Mouse (Mus musculus): ENCODE data around the gene Rras2. TPM values are rescaled to one million over a fixed set of nuclear protein-coding genes. Genes with fewer than 3 reads are reported as not detected.

The Rras2 gene
- total RNA-seq, 2 experiments from 2014 or later: 23.4 to 23.7 TPM

DNA sequence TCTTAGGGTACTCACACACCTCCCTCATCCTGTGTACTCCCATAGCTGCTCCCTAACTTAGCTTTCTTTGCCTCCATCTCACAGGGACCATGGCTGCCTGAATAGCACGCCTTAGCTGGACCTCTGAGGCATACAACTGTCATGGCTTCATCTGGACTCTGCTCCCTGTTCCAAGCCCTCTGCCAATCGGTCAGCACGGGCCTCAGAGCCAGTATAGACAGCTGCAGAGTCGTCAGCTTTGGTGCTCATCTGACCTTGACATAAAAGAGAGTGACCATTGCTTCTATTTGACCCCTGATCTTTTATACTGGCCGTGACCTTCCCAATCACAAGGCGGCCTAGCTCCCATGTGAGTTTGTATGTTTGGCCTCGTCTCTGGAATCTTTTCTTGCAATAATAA lies 43.4 kb downstream of the Rras2 start:
- no peak for DNase-seq (ENCODE audit: low spot score in 2 of 2)

DNA sequence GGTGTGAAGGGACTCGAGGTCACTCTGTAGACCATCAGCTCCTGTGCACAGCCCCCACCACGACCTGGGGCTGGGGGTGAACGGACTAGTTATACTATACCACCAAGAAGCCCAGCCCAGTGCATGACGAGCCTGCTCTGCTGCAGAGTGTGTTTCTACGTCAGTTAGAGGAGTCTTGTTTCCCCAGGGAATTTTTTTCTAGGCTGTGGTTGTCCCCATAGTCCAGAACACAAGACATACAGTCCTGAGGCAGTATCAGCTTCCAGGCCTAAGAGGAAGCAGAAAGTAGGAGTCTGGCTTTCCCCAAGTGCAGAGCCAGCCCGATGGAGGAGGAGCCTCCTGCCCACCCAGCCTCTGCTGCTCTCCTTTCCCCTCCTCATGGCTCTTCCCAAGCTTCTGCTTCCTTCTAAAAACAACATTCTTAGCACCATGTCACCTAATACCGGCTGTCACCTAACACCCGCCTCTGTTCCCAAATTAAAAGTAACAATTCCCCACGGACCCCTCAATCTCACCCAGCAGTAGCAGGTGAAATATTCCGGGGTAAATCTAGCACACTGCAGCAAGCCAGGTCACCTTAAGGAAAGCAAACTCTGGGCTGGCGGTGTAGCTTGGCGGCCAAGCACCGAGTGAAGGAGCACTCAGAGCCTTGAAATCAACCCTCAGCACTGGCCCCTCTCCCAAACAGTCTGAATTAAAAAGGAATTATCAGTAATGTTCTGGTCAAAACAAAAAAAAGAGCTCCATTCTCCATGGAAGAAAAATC lies 45.5 kb downstream of the Rras2 start:
- no peak for DNase-seq (ENCODE audit: low spot score in 2 of 2)

DNA sequence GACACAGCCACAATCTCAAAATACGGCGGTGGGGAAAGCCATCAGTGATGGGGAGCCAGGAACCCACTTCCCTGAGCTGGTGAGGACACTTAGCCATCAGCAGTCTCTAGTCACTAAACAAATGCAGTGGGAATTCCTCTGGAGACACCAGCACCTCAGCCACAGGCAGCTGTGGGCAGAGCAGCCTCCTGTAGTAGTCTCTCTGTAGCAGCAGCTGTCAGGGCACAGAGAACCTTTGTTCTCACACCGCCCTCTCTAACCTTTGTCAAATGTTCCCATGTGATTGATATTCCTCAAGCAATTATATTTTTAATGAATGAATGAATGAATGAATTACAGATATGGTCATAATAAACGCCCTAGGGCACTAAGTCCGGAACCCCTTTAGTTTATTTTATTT lies 46.2 kb downstream of the Rras2 start:
- DNase-seq (ENCODE audit: low spot score in 2 of 2): no peak

DNA sequence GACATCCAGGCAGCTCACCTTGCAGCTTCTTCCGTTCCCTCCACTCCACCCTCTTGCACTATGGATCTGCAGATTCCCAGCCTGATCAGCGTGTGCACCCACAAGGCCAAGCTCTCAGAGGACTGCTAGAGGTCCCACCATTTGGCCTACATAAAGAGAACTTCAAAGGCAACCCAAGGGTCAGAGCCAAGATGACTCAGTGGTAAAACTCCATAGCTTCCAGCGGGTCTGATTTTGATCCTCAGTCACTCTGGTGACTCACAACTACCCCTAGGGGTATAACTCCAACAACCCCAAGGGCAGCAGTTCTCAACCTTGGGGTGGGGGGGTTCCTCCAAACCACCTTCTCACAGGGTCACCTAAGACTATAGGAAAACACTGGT lies 47.1 kb downstream of the Rras2 start:
- no peak for DNase-seq (ENCODE audit: low spot score in 2 of 2)

DNA sequence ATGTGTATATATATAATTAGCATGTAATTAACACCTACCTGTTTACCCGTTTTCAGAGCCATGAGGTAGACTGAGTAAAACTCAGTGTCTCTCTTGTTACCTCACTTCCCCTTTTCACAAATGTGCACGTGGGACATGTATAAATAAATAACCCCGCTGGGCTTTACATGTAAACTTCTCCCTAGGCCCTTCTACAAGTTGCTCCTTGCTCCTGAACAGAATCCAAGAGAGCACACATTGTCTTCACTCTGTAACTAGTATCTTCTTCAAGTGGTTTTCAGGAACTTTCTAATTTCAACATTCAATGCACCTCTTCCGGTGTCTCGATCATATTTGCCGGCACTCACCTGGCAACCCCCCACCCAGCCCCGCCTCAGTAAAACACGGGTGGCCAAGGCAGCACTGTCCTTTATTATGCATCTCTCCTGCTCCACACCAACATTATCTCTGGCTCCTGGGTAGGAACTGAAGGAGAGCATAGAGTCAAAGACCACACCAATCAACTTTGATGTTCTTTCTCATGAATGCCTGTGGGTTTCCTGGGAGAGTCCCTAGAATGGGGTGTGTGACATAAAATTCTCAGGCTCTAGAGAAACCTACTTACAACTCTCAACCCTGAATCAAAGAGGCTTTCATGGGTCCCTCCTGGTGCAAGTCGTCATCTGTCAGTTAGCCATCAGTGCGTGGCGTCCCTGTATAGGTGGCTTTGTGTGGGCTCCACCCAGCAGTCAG lies 47.7 kb downstream of the Rras2 start:
- no peak for DNase-seq (ENCODE audit: low spot score in 2 of 2)

DNA sequence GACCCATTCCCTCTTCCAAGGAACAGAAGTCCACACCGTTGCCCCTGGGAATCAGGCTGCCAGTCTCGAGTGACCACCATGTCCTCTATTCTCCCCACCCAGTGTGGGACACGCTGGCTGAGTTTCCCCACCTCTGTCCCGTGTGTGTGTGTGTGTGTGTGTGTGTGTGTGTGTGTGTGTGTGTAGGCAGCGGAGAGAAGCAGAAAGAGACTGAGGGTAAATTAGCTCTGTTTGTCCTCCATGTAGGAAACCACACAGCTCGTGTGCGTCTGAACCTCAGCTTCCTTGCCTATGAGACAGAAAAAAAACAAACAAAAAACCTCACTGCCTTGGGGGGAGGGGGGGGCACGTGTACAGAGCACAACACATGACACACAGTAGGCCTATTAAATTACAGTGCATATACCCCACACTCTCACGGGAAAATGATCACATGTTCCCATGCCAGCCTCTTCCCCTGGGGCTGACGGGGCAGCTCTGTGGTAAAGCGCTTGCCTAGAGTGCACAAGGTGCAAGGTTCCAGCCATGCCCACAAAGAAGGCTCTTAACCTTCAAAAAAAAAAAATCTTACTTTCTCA lies 48.5 kb downstream of the Rras2 start:
- DNase-seq (ENCODE audit: low spot score in 2 of 2): no peak

DNA sequence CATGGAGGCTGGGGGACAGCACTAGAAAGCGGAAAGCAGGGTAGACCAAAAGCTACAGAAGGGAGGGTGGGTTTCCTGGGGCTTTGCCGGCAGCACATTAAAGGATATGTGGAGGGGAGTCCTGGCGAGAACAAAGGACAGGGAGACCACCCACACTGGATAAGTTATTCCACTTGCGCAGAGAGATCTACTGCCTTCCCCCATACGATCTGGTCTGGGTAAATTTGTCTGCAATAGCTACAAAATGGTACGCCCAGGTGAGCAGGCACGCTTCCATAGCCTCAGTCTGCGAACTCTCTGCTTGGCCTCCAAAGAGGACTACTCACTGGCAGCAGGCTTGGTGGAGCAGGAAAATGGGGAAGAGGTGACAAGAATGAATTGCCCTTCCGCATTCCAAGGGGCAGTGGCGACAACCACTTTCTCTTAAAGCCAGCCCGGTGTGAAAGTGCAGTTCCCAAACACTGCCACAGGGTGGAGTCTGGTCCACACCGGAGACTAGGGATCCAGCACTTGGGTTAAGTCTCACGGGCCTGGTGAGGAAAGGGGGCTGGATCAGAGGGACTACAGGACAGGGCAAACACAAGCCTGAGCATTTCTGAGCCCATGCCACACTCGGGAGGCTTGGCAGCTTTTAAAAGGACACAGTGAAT lies 50.9 kb downstream of the Rras2 start:
- DNase-seq (ENCODE audit: low spot score in 2 of 2): peak; percentile 74 to 90

DNA sequence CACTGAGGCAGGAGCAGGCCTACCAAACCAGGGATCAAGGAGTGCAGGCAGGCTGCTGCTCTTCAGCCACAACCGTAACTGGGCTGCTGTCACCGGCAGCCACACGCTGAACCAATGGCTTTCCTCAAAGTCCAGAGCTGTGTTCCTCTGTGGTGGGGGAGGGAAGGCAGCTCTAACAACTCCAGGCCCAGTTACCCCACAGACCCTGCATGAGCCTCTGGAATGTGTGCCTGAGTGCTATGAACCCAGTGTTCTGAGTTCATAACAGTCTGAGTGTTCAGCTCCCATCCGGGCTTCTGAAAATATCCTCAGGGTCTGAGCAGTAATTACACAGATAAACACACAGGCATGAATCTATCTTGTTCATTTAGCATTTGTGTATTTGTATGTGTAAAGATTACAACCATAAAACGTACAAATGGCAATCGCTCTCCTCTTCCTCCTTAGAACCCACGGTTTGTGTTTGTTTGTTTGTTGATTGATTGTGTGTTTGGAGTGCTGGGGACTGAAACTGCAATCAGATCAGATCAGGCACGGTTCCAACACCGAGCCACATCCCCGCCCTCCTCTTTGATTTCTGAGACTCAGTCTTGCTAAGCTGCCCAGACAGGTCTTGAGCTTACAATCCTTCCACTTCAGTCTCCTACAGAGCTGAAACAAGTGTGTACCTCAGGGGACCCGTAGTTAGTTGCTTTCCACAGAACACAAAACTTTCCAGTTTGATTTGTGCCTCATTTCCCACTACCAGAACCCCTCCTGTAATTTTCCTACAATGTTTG lies 52.0 kb downstream of the Rras2 start:
- no peak for DNase-seq (ENCODE audit: low spot score in 2 of 2)

DNA sequence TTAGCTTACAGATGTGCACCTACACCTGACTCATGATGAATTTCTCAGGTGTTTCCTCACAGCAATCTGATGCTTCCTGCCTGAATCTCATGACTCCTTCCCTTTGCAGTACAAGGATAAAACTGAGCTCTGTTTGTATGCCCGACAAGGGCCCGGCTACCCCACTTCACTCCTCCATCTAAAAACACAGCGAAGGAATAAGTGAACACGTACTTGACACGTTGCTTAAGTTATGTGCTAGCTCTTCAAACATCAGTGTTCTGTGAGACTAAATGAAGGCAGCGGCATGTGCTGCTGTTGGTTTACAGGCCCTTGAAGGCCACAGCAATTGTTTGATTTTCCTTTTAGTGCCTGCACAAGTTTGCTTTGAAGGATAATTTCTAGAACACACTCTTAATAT lies 53.6 kb downstream of the Rras2 start:
- DNase-seq (ENCODE audit: low spot score in 2 of 2): no peak

DNA sequence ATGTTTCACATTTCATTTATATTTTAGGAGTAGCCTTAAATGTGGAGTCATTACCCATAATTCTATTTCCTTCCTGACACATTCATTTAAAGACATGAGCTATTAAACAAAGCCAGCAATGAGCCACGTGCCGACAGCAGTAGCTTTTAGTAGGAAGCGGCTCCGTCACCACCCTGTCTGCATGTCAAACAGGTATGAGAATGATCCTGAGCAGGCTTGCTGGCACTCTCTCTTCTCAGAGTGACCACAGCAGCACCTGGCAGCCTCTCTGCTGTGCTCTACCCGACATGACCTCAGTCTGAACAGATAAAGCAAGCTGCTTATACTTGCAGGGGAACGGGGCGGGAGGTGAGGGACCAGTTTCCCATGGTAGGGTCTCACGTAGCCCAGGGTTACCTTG lies 54.0 kb downstream of the Rras2 start:
- DNase-seq (ENCODE audit: low spot score in 2 of 2): peak in 1 of 2 experiments; percentile 28

DNA sequence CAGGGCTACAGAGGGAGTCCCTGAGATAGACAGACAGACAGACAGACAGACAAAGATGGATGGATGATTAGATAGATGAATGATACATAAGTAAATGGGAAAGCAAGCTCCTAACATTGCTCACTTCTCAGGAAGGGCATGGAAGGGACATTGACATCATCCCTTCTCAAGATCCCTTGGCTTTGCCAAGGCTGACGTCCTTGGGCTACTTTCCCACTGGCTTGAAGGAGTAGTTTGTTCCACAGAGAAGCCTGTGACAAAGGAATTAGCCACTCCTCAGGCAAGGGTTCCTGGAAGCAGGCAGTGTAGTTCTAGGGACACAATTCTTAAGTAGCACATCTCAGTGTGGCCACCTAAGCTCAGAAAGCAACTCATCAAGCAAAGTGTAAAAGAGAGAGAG lies 55.1 kb downstream of the Rras2 start:
- no peak for DNase-seq (ENCODE audit: low spot score in 2 of 2)

DNA sequence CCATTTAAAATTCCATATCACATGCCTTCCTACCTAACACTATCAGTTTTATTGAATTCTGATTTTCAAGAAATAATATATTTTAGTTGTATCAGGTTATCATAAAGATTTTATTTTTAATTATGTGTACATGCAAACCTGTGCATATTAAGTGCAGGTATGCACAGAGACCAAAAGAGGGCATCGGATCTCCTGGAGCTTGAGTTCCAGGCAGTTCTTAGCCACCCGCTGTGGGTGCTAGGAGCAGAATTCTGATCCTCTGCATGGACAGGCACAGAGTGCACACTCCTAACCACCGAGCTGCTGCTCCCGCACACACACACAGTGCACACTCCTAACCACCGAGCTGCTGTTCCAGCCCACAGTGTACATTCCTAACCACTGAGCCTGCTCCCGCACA lies 57.1 kb downstream of the Rras2 start:
- no peak for DNase-seq (ENCODE audit: low spot score in 2 of 2)

DNA sequence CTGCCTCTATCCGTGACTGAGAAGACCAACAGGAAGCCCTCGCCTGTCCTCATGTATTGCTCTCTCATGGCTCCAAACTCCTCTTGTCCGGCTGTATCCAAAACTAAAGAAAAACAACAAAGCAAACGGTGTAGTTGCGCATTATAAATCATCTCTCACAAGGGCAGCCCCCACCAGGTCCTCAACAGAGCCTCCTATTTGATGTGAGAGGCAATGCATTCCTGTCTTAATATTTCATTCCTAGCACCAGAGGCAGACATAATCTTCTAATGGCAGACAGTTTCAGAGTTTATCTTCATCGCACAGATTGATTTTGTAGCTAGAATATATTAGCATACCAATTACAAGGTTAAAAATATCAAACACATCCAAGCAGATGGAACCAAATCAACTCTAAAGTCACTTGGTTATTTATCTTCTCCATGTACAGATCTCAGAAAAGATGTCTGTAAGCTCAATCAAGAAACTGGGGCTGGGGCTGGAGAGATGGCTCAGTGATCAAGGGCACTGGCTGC lies 58.6 kb downstream of the Rras2 start:
- peak in 1 of 2 experiments; percentile 33 for DNase-seq (ENCODE audit: low spot score in 2 of 2)

DNA sequence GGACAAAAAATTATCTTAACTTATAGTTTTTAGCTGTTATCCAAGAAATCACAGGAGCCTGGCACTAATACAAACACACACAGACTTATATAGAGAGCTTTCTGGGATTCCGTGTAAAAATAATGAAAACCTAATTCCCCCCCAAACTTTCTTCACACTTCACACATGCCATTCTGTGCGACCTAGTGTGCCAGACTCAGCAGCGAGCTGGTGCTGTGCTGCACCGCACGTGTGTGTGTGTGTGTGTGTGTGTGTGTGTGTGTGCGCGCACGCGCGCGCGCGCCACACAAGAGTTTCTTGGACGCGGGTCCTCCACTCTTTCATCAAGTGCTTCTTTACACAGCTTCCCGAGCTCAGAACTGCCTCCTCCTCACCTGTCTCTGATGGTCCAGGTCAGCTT lies 59.4 kb downstream of the Rras2 start:
- DNase-seq (ENCODE audit: low spot score in 2 of 2): peak in 1 of 2 experiments; percentile 2

DNA sequence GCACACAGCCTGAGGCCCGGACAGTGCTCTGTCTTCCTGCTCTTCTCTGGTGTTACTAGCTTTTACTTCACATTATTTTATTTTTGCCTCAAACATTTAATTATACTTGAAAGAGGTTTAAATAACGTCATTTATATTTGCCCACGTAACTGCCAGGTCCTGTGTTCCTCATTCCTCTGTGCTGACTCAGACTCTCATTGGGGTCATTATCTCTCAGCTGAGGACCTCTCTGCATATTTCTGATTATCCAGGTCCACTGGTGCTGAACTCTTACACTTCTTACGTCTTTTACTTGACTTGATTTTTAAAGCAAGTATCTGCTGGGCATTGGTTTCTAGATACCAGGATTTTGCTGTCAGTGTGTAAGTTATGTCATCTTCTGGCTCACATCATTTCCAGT lies 63.9 kb downstream of the Rras2 start:
- DNase-seq (ENCODE audit: low spot score in 2 of 2): no peak

DNA sequence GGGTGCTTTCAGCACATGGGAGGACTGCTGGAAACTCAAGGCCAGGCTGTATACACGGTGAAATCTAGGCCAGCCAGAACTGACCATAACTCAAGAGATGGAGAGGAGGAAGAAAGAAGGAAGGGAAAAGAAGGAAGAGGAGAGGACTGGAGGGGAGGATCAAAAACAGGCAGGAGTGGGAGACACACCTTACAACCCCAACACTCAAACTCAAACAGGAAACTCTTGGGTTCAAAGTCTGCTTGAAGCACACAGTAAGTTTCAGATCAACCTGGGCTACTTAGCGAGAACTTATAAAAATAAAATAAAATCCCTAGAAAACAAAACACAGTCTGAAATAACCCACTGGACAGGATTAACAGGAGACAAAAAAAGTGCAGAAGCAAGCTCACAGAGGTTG lies 71.8 kb downstream of the Rras2 start:
- DNase-seq (ENCODE audit: low spot score in 2 of 2): no peak

DNA sequence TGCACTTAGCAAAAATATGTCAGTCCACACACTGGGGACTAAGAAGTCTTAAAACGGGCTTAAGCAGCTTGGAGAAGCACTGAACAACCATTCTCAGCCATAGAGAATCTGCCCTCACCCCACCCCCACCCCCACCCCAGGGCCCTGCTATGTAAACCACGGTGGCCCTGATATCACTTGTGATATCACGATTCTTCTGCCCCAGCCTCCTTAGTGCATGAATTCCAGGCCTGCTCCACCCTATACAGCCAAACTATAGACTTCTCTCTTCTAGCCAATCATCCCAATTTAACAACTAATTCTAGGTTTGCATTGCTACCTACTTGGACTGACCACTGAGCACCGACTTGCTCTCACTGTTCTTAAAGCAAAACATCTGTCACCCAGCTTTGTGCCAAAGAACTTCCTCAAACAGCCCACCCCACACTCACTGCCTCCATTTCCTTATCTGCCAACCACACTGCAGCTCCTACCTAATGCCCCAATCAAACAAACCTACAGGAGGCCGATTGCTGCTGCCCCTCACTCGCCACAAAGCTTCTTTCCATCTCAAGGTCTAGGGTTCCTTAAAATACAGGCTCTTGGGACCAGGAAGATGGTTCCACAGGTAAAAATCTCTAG lies 73.5 kb downstream of the Rras2 start:
- DNase-seq (ENCODE audit: low spot score in 2 of 2): no peak

DNA sequence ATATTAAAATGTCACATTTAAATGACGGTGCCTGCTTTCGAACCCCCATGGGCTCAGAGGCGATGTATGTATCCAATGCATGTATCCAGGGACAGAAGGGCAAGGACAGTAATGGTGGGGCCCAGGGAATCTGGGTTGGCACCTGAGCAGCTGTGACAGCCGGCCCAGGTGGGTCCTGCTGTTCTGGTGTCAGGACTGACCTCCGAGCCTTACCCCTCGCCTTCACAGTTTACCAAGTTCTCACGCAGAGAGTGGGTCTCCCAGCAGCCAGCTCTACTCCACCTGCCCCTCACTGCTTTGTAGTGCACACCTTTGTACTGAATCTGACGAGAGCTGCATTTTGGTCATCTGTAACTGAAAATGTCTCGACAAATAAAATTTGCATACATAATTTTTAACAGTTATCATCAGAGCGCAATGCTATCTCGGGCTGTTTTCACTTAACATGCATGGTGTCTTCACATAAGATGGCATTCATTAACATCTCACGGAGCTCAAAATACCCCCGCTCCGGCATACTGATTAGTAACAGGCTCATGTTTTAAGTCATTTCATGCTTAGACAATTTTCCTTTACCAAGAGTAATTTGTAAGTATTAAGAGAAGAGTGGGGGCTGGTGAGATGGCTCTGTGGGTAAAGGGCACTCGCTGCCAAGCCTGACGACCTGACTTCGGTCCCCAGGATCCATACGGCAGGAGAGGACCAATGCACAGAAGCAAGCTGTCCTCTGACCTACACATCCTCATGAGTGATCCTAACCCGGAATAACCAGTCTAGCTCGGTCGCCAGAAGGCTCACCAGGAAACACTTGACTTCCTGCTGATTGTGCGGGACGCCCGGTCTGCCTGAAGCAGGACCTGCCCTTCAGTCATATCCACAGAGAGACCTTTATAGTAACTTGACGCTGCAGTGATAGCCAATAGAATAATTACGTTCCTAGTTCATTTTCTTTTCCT lies 74.3 kb downstream of the Rras2 start:
- DNase-seq (ENCODE audit: low spot score in 2 of 2): no peak

DNA sequence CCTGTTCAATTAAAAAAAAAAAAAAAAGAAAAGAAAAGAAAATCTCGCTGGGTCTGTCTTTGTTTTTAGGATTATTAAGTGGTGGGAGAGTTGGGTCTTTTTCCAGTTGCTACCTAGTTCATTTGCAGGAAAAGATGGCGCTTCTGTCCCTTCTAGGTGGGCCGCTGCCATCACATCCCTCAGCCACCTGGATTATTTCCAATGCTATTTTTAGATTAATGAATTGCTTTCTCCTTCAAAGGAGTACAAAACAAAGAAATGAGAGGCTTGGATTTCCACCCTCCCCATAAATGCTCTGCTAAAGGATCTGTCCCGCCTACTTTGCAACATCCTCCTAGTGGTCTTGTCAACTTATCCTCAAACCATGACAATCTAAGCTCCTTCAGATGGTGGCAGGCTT lies 76.2 kb downstream of the Rras2 start:
- no peak for DNase-seq (ENCODE audit: low spot score in 2 of 2)
